Comparison of ENCODE assay signal across 9 mouse cellular contexts in genomic region chr6:134038881-134039280, GRCm38 (mm10). TPM values are rescaled to one million over a fixed set of nuclear protein-coding genes. Genes with fewer than 3 reads are reported as not detected.
A peak's percentile ranks its signal among the peaks of the same experiment; 100 is the strongest.
DNase-seq lines count a peak whose midpoint lies in the region; ATAC-seq and TF ChIP-seq lines count a peak whose summit lies in the region.
"Had no signal": no experiment of that assay in that cellular context is flagged by ENCODE, and none has a peak within 500 bp of the region (broad histone marks: within the 10 kb centered on the region; RNA-seq: fewer than 3 reads in every experiment).

No protein-coding gene starts in this region.

- no peak for DNase-seq in forebrain, embryonic 11.5 days (ENCODE audit: low spot score)
- no peak for DNase-seq in forebrain, postnatal 0 days
- peak; percentile 93 for DNase-seq in kidney, adult 2 months
- peak; percentile 29 for DNase-seq in testis, postnatal 14 days (ENCODE audit: low spot score)
- no peak for DNase-seq in T-cell, adult 2 months (ENCODE audit: low spot score)
- DNase-seq in spleen, postnatal 14 days (ENCODE audit: low spot score in 2 of 2), result no peak

- ATAC-seq in forebrain, embryonic 11.5 days (replicated peaks; ENCODE audit: low FRiP score), result no peak
- no peak for ATAC-seq in forebrain, embryonic 16.5 days
- ATAC-seq in forebrain, postnatal 0 days, result no peak
- ATAC-seq in lung, embryonic 15.5 days (ENCODE audit: borderline replicate concordance, extremely low read depth, low FRiP score, low TSS enrichment), result no peak

- H3K27ac ChIP-seq in forebrain, embryonic 11.5 days (ENCODE audit: low read depth, low read length), result no peak overlapping the region
- H3K27ac ChIP-seq in forebrain, embryonic 16.5 days (ENCODE audit: low read length), result no peak overlapping the region
- H3K27ac ChIP-seq in forebrain, postnatal 0 days (ENCODE audit: low read depth, low read length), result no peak overlapping the region
- peak overlapping the region; percentile 78 for H3K27ac ChIP-seq in kidney, adult 2 months (ENCODE audit: insufficient read depth, low read depth, low read length)
- H3K27ac ChIP-seq in lung, embryonic 15.5 days, result no peak overlapping the region

- no peaks in the 10 kb centered on the region for H3K9me3 ChIP-seq in forebrain, embryonic 11.5 days (ENCODE audit: control insufficient read depth, low read length)
- H3K9me3 ChIP-seq in forebrain, embryonic 16.5 days (ENCODE audit: control insufficient read depth, low read length), result no peaks in the 10 kb centered on the region
- no peaks in the 10 kb centered on the region for H3K9me3 ChIP-seq in forebrain, postnatal 0 days (ENCODE audit: low read length)
- H3K9me3 ChIP-seq in lung, embryonic 15.5 days, result no peaks in the 10 kb centered on the region

- 26% methylated on average over 6 of the region's 6 CpGs for WGBS in forebrain, embryonic 11.5 days
- 48% methylated on average over 6 of the region's 6 CpGs for WGBS in forebrain, embryonic 16.5 days
- 55% methylated on average over 6 of the region's 6 CpGs for WGBS in forebrain, postnatal 0 days
- WGBS in kidney, adult 2 months, result 25% methylated on average over 6 of the region's 6 CpGs
- 8% methylated on average over 6 of the region's 6 CpGs for WGBS in lung, embryonic 15.5 days

- H3K27me3 ChIP-seq in forebrain, embryonic 11.5 days (ENCODE audit: control insufficient read depth, insufficient read depth, low read length), result no peaks in the 10 kb centered on the region
- H3K27me3 ChIP-seq in forebrain, embryonic 16.5 days (replicated peaks; ENCODE audit: control insufficient read depth, insufficient read depth, low read length), result no peaks in the 10 kb centered on the region
- no peaks in the 10 kb centered on the region for H3K27me3 ChIP-seq in forebrain, postnatal 0 days (ENCODE audit: insufficient read depth, low read length)
- no peaks in the 10 kb centered on the region for H3K27me3 ChIP-seq in kidney, adult 2 months (replicated peaks; ENCODE audit: control insufficient read depth, insufficient read depth, low read length)
- no peaks in the 10 kb centered on the region for H3K27me3 ChIP-seq in lung, embryonic 15.5 days

- TF ChIP-seq CTCF in forebrain, postnatal 0 days (IDR thresholded peaks at IDR 0.05; ENCODE audit: low read depth), result no peak
- no peak for TF ChIP-seq CTCF in kidney, adult 2 months (conservative IDR thresholded peaks at IDR 0.05; ENCODE audit: insufficient read depth, insufficient read length, low read depth, low read length)

- H3K4me3 ChIP-seq in forebrain, embryonic 11.5 days (ENCODE audit: low read depth, low read length), result no peak overlapping the region
- no peak overlapping the region for H3K4me3 ChIP-seq in forebrain, embryonic 16.5 days (replicated peaks; ENCODE audit: low read length)
- H3K4me3 ChIP-seq in forebrain, postnatal 0 days (ENCODE audit: low read depth, low read length), result no peak overlapping the region
- H3K4me3 ChIP-seq in kidney, adult 2 months (ENCODE audit: insufficient read depth, low read depth, low read length), result peak overlapping the region; percentile 6; the same call in 1 of the 2 replicates
- H3K4me3 ChIP-seq in lung, embryonic 15.5 days, result no peak overlapping the region; the same call in 1 of the 2 replicates
- H3K4me3 ChIP-seq: erythroblast, embryonic 14.5 days had no signal

- H3K4me1 ChIP-seq in forebrain, embryonic 11.5 days (replicated peaks; ENCODE audit: control insufficient read depth, insufficient read depth, low read length), result peaks cover 19% of the 10 kb centered on the region
- peaks cover 21% of the 10 kb centered on the region for H3K4me1 ChIP-seq in forebrain, embryonic 16.5 days (replicated peaks; ENCODE audit: control insufficient read depth, insufficient read depth, low read length)
- peaks cover 10% of the 10 kb centered on the region; the same call in 1 of the 2 replicates for H3K4me1 ChIP-seq in forebrain, postnatal 0 days (ENCODE audit: insufficient read depth)
- H3K4me1 ChIP-seq in kidney, adult 2 months (ENCODE audit: control insufficient read depth, insufficient read depth, low read length), result peaks cover 35% of the 10 kb centered on the region
- peaks cover 65% of the 10 kb centered on the region for H3K4me1 ChIP-seq in lung, embryonic 15.5 days

- no peak overlapping the region; the same call in 1 of the 2 replicates for H3K9ac ChIP-seq in forebrain, embryonic 11.5 days (ENCODE audit: low read length)
- no peak overlapping the region for H3K9ac ChIP-seq in forebrain, embryonic 16.5 days (replicated peaks; ENCODE audit: low read depth, low read length)
- 0 out of 2 replicates have a peak overlapping the region, but pooled peaks have one; percentile 4 for H3K9ac ChIP-seq in forebrain, postnatal 0 days
- peak overlapping the region; percentile 4; the same call in 1 of the 2 replicates for H3K9ac ChIP-seq in lung, embryonic 15.5 days

- TF ChIP-seq POLR2A in kidney, adult 2 months (IDR thresholded peaks at IDR 0.05; ENCODE audit: low read depth, low read length), result no peak

- 0 out of 2 replicates have a peak overlapping the region, but pooled peaks have one; percentile 21 for H3K4me2 ChIP-seq in forebrain, embryonic 11.5 days (ENCODE audit: low read depth, low read length, severe bottlenecking)
- H3K4me2 ChIP-seq in forebrain, embryonic 16.5 days (ENCODE audit: low read length), result no peak overlapping the region
- 0 out of 2 replicates have a peak overlapping the region, but pooled peaks have one; percentile 75 for H3K4me2 ChIP-seq in forebrain, postnatal 0 days (ENCODE audit: low read depth)
- peak overlapping the region; percentile 68 for H3K4me2 ChIP-seq in lung, embryonic 15.5 days

- H3K36me3 ChIP-seq in forebrain, embryonic 11.5 days (ENCODE audit: control insufficient read depth, insufficient read depth, low read length), result no peaks in the 10 kb centered on the region
- no peaks in the 10 kb centered on the region for H3K36me3 ChIP-seq in forebrain, embryonic 16.5 days (ENCODE audit: control insufficient read depth, insufficient read depth)
- no peaks in the 10 kb centered on the region for H3K36me3 ChIP-seq in forebrain, postnatal 0 days (ENCODE audit: insufficient read depth)
- no peaks in the 10 kb centered on the region for H3K36me3 ChIP-seq in kidney, adult 2 months (ENCODE audit: control insufficient read depth, insufficient read depth, low read length)
- no peaks in the 10 kb centered on the region for H3K36me3 ChIP-seq in lung, embryonic 15.5 days

RNA-seq across cellular contexts. Expression of gene Etv6, which starts 3.4 kb away (rescaled TPM):
- 18.8 and 20.9 TPM in 2 replicates for polyA plus RNA-seq in forebrain, embryonic 11.5 days (2014; fragmentation: Nextera tagmentation; extraction: Ambion mirVana)
- 5.2 and 5.8 TPM in 2 replicates for polyA plus RNA-seq in forebrain, embryonic 16.5 days (2015; fragmentation: Nextera tagmentation; extraction: Ambion mirVana)
- 7.1 TPM in 2 replicates for total RNA-seq in forebrain, postnatal 0 days (2014; rRNA removed)
- 3.0 and 3.3 TPM in 2 replicates for polyA plus RNA-seq in forebrain, postnatal 0 days (2015; fragmentation: Nextera tagmentation; extraction: Ambion mirVana)
- polyA plus RNA-seq in kidney, adult 2 months (2012; rRNA removed), result 16.3 and 22.6 TPM in 2 replicates
- polyA plus RNA-seq in lung, embryonic 15.5 days (2015; fragmentation: Nextera tagmentation; extraction: Ambion mirVana), result 14.5 and 14.7 TPM in 2 replicates

Comparison
In these comparisons a context has a peak if more than half of its experiments do, and no peak if none do; other contexts are left out.
1. H3K9ac ChIP-seq: peak in forebrain, postnatal 0 days (single experiment) and lung, embryonic 15.5 days (single experiment); none in forebrain, embryonic 11.5 days (single experiment) and forebrain, embryonic 16.5 days (single experiment).
2. DNase-seq: peak in kidney, adult 2 months (single experiment) and testis, postnatal 14 days (single experiment); none in forebrain, embryonic 11.5 days (single experiment), forebrain, postnatal 0 days (single experiment), T-cell, adult 2 months (single experiment) and spleen, postnatal 14 days (0 of 2).